Mouse (Mus musculus): Measurements from ENCODE around the gene Sulf2.

GRCm38 (mm10) chr2:166153891-166154711 lies 1.4 kb downstream of the Sulf2 start:
- TF ChIP-seq CHD2 (IDR thresholded peaks at IDR 0.05; ENCODE audit: low read length) (no peak), POLR2A (IDR thresholded peaks at IDR 0.05; ENCODE audit: control insufficient read depth in 1 of 2, insufficient read depth in 1 of 2, low read depth in 1 of 2, low read length in 2 of 2, poor library complexity in 1 of 2) (no peak), ZNF384 (IDR thresholded peaks at IDR 0.05; ENCODE audit: low read depth, low read length) (no peak), GATA1 (IDR thresholded peaks at IDR 0.05; ENCODE audit: low read depth, low read length) (no peak)
